Mouse (Mus musculus) urinary bladder, postnatal 4 days (tissue): ENCODE results near the gene Galnt12.

Experiments used
- DNase-seq, 2 experiments: peaks; one replicate each; pipeline ENCODE4 v3.0.0; 2021 to 2022; ENCODE audit warnings: low spot score in 2 of 2

Gene Galnt12

GRCm38 (mm10) chr4:47150806-47151205, 59.1 kb downstream of the Galnt12 start:
- no peak for DNase-seq

DNA sequence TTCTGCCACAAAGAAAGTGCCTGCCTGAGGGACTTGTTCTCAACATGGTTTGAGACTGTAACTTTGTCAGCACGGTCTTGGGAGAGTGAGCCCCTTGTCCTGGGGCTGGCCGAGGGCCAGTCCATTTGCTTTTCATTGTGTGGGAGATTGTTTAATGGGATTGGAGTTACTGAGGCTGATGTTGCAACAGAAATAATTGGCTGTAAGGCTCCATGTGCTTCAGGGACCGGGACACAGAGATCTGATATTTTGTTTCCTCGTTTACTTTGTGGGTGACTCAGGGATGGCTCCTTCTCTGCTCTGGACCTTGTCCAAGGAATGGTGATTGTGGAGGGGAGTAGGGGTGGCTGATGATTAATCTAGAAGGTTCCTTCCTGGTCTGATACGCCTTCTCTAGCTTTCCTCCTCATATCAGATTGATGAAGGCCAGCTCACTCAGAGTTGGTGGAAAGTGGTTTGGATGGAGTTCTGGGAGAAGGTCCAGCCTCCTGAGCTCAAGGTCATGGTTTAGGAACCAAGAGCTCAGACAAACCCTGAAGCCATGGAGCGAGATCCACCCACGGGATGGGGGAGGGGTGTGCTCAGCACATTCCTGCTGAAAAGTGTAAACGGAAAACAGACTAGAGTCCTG, 60.0 kb downstream of the Galnt12 start:
- DNase-seq: peak; percentile 60 to 62

DNA sequence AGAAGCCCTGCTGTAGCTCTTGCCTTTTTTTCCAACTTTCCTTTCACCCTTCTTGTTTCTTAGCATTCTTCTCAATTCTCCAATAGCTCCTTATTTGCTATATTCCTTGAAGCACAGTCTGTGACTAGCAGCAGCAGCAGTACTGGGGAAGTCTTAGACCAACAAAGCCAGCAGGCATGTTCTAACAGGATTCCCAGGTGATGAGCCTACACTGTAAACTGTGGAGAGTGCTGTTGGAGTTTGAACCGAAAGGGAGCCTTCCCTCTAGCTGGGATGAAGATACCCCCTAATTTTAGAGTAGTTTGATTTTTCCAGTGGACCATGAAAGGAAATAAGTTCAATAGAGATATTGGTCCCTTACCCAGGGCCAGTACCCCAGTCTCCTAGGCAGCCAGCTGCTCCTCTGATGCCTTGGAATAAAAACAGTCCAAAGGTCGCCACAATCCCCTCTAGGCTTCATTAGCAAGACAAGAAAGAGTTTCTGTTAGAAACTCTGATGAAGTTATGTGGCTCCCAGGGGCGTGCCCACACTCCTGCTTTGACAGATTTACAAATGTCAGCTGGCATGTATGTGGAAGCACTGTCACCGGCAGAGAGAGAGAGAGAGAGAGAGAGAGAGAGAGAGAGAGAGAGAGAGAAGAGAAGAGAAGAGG, 69.5 kb downstream of the Galnt12 start:
- no peak for DNase-seq

- DNase-seq: no peak
Measured at GRCm38 (mm10) chr4:47161756-47162587, 70.3 kb downstream of the Galnt12 start.

DNA sequence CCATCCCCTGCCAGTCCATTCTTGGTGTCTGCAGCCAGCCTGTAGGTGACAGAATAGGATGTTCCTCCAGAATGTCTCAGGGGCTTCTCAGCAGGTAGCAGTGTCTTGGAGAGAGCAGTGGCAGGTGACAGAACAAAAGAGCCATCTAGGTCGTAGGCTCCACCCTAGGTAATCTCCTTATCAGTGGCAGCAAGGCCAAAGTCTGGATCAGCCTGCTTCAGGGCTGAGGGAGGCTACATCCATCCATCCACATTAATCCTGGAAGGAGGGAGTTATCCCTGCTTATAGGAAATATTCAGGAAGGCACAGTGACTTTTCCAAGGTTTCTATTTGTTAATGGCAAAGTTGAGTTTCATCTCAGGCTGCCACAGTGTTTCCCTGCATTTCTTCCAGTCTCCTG, 80.6 kb downstream of the Galnt12 start:
- no peak for DNase-seq
